Mouse (Mus musculus) embryo, embryonic 11 days (tissue): ENCODE results near the gene Acot5.
A peak's percentile ranks its signal among the peaks of the same experiment; 100 is the strongest.
"Not testable (repeated sequence)": the region's sequence is repeated elsewhere in the genome, so short reads cannot be mapped to it uniquely, and the experiment has no call there.

Experiments
- DNase-seq: peaks from one replicate; pipeline ENCODE4 v3.0.0-alpha.2; 2015

Gene Acot5

DNA sequence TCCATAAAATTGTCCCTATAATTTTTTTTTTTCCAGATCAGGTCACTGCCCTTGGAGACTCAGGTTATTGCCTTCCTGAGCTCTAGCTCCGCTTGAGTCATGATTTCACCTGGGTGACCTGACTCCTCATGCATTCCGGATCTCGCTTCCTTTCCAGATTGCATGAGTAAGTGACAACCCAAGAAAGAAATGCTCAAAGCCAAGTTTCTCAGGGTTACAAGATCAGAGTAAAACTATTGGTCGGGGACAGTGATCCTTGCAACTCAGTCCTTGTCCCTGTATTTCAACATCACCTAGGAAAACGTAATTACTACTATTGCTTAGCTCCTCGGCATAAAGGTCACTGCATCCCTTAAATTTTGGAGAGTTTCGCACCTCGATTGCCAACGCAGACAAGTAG, at the start of gene Acot5:
Acot5 (plus strand) TSS at position 340 of the 400 bp plus-strand sequence.
- DNase-seq = no peak

- DNase-seq = not testable (repeated sequence)
Observed at GRCm38 (mm10) chr12:84020528-84020927, 48.6 kb upstream of the Acot5 start.

DNA sequence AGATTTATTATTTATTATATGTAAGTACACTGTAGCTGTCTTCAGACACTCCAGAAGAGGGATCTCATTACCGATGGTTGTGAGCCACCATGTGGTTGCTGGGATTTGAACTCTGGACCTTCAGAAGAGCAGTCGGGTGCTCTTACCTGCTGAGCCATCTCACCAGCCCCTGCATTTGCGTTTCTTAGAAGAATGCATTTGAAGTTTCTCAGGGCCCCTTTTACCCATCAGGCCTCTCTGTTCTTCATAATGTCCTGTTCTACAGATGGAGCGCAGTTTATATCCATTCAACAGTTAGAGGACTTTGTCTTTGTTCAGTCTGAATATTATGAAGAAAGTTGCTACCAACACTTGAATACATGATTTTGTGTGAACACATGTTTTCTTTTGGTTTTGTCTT, 46.9 kb upstream of the Acot5 start:
- DNase-seq = not testable (repeated sequence)

DNA sequence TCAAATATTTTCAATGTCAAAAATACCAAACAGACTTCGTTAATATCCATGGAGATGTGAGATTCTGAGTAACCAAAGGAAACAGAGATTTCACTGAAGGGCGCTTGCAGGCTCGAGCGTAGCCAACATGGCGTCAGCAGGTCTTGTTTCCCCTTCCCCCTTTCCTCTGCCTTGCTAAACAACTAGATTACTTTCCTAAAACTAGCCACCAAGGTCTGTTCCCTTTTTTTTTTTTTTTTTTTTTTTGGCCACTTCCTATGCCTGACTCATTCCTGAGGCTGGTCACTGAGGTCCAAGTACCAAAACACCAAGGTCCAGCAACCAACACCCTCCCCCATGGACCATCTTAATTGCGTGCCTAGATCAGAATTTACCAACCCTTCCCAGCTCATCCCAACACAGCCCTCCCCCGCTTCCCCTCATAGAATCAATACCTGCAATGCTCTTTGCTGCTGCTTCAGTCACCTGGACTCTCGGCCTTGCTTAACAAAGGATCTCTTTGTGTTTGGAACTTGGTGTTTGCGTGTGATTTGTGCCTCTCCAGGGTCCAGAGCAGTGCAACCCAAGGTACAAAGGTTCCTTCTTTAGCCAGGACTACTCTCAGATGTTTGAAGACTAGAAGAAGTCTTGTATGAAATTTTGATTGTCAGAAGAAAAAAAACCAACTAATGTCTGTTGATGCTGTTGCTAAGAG, 45.9 kb upstream of the Acot5 start:
- DNase-seq = no peak

- no peak for DNase-seq
Observed at GRCm38 (mm10) chr12:84025888-84026287, 43.2 kb upstream of the Acot5 start.

- DNase-seq = not testable (repeated sequence)
Observed at GRCm38 (mm10) chr12:84028328-84028727, 40.8 kb upstream of the Acot5 start.

GRCm38 (mm10) chr12:84029043-84029442, 40.1 kb upstream of the Acot5 start:
- DNase-seq = not testable (repeated sequence)

DNA sequence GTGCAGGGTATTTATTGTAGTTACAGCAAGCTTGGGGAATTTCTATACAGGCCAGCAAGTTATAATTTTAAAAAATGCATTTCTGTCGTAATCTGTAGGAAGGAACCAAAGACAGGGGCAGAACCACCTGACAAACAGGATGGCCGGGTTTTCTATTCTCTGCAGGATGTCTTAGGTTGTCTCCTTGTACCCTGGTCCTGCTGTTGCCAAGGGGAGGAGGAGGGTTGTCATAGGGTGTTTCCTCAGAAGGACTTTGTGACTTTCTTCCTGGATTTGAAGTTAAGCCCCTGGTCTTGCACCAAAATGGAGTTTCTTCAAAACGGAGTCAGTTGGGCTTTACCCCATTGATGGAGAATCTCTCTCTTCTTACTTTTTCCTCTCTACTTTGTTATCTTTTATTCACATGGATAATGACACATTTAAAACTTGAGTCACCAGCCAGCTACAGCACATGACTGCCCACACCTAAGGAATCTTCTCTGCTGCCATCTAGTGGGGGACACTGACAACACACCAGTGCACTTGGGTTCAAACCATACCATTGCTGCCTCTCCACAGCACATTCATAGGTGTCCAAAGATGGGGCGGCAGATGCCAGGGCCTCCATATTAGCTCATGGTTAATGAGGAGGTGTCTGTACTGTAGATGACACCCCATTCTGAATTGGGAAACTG, 38.3 kb upstream of the Acot5 start:
- peak; percentile 86 for DNase-seq

- DNase-seq = no peak
Observed at GRCm38 (mm10) chr12:84032854-84033253, 36.3 kb upstream of the Acot5 start.

GRCm38 (mm10) chr12:84033302-84033701, 35.8 kb upstream of the Acot5 start:
- not testable (repeated sequence) for DNase-seq

DNA sequence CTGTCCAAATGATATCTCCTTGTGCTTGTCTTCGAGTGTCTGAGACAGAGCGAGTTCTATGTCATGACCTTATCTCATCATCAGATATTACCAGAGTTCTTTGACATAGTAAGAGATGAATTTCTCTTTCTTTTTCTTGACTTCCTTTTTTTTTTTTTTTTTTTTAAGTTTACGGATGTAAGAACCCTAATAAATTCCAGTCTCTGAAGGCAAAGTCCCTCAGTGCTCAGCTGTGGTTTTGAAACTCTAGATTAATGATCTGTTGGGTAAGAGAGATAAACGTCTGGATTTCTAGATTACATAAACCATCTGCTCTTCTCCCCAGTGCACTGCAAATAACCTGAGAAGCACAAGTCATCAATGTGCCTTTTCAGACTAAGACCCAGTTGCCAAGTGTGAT, 35.0 kb upstream of the Acot5 start:
- no peak for DNase-seq

DNA sequence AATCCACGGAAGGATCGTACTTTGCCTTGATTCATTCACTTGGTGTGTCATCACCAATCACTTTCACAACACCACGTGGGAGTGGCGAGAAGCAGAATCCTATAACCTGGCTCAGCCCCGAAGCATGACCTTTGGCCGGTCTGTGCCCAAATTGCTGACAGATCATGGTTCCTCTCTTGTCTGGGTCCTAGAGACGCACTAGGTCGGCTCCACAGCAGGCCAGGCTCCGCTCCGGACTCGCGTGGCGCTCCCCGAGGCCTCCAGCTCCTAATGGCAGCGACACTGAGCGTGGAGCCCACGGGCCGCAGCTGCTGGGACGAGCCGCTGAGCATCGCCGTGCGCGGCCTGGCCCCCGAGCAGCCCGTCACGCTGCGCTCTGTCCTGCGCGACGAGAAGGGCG, 30.9 kb upstream of the Acot5 start, which contains the start of gene Acot4:
Acot4 (plus strand) TSS at position 139 of the 400 bp plus-strand sequence.
- peak; percentile 47 for DNase-seq

- peak; percentile 25 for DNase-seq
Observed at GRCm38 (mm10) chr12:84038691-84039111, 30.4 kb upstream of the Acot5 start, which contains the start of gene Gm49366. Gene Gm49366, plus strand, starts transcription at chr12:84038935.

DNA sequence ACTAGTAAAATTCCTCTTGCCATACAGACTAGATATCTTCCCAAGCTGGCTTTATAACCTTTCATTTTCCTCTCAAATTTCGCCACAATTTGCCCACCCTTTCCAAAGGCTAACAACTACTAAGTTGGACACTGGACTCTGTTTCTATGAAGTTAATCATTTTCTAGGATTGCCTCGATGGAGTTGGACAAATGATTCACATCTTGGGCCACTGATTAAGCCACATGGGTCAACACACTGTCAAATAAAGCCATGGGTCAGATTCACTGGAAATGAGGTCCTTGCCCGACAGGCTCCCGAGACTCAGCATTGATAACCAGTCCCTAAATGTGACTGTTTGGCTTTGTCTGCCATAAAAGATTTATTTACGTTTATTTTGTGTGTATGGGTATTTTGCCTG, 26.9 kb upstream of the Acot5 start:
- no peak for DNase-seq

GRCm38 (mm10) chr12:84044045-84044444, 25.1 kb upstream of the Acot5 start:
- no peak for DNase-seq

- no peak for DNase-seq
Observed at GRCm38 (mm10) chr12:84046906-84047305, 22.2 kb upstream of the Acot5 start.

- DNase-seq = not testable (repeated sequence)
Observed at GRCm38 (mm10) chr12:84050744-84051143, 18.4 kb upstream of the Acot5 start.

DNA sequence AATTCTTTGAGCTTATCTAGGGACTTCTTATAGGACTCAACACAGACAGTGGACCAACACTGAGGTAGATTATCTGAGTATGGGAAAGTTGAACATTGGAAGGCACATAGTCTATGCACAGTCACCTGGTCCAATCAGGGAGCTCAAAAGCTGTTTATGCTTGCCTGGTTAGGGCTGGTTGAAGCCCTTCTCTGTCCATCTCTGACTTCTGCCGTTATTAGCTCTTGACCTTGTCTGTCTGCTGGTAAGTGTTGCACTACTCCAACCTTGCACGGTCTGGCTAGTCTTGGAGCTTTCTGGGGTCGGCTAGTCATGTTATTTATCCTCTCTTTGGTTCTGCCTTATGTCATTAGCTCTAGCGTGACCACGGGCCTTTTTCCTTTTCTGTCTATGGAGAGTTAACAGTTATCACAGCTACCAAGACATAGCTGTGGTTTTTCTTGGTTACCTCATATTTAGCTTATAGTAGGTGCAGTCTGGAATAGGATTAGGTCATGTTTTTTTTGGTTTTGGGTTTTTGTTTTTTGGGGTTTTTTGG, 17.1 kb upstream of the Acot5 start, which contains the start of gene Acot3:
Acot3 (plus strand) TSS at position 208 of the 538 bp plus-strand sequence.
- DNase-seq = no peak

GRCm38 (mm10) chr12:84052609-84053008, 16.5 kb upstream of the Acot5 start:
- DNase-seq = no peak

DNA sequence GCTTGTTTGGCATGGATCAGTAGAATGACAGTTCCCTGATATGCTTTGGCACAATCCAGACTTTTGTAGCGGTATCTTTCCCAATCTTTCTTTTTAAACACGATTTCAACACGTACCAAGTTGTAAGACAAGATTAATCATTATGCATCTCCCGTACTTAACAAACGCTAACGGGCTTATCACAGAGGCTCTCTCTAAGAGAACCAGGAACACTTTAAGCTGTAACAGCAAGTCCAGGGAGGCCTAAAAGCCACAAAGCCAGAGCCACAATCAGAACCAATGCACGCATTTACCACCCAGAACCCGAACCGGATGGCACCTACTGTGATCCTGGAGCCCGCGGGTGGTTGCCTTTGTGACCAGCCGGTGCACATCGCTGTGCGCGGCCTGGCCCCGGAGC, 16.0 kb upstream of the Acot5 start:
- DNase-seq = no peak

DNA sequence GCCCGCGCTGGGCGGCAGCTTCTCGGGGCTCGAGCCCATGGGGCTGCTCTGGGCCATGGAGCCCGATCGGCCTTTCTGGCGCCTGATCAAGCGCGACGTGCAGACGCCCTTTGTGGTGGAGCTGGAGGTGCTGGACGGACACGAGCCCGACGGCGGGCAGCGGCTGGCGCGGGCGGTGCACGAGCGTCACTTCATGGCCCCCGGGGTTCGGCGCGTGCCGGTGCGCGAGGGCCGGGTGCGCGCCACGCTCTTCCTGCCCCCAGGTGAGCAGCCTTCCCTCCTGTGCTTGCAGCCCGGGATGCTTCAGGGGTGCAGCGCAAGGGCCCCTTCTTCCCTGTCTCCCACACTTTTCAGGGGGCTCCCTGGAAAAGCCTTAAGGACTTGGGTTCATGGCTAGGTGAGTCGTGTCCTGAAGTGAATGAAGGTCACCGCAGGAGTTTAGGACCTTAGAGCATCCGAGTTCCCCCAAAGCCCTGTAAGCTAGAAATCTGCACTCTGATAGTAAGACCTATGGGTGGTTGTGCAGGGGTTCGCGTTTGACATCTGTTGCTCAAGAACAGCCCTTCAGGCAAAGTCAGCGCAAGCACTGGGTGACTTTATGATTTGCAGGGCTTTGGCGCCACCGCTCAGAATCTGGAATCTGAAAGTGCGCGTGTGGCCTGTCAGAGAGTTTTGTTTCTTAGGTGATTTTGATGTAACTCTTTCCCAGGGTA, 15.3 kb upstream of the Acot5 start:
- peak; percentile 61 for DNase-seq

- peak; percentile 34 for DNase-seq
Observed at GRCm38 (mm10) chr12:84060946-84061345, 8.2 kb upstream of the Acot5 start.

DNA sequence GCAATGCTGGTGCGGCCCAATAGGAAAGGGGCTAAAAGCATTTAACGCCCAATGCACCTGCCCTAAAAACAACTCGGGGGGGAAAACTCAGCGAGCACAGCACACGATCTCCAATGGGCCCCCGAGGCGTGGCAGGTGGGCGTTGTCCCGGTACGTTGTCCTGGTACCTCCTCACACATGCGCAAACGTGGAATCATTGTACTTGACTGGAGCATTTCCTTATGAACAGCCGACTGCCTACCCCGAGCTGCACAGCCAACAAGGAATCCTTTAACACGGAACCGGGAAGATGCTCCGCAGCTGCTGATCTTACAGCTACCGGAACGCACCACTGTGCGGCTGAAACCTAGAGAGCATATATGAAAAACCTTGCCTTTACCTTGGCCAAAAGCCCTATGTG, 6.8 kb upstream of the Acot5 start:
- no peak for DNase-seq
